Mouse (Mus musculus) spleen, adult 12 weeks (tissue): ENCODE data around the gene Tbx3.

ENCODE experiments used
- DNase-seq: peaks from one replicate; pipeline ENCODE4 v3.0.0; 2022; ENCODE audit warnings: low spot score

The Tbx3 gene

GRCm38 (mm10) chr5:119680329-119681010 is 10.0 kb downstream of the Tbx3 start:
- no peak for DNase-seq

- DNase-seq: no peak
Observed at GRCm38 (mm10) chr5:119681011-119681832, 10.8 kb downstream of the Tbx3 start.

- no peak for DNase-seq
Observed at GRCm38 (mm10) chr5:119681833-119682210, 11.4 kb downstream of the Tbx3 start.

- no peak for DNase-seq
Observed at GRCm38 (mm10) chr5:119682646-119683515, 12.4 kb downstream of the Tbx3 start.

GRCm38 (mm10) chr5:119683861-119684260 is 13.4 kb downstream of the Tbx3 start:
- no peak for DNase-seq

GRCm38 (mm10) chr5:119684701-119685391 is 14.4 kb downstream of the Tbx3 start:
- DNase-seq: no peak

GRCm38 (mm10) chr5:119685446-119686198 is 15.2 kb downstream of the Tbx3 start:
- no peak for DNase-seq

- no peak for DNase-seq
Observed at GRCm38 (mm10) chr5:119686199-119686964, 15.9 kb downstream of the Tbx3 start.

GRCm38 (mm10) chr5:119687005-119687855 is 16.8 kb downstream of the Tbx3 start:
- DNase-seq: no peak

- DNase-seq: no peak
Observed at GRCm38 (mm10) chr5:119687856-119688206, 17.4 kb downstream of the Tbx3 start.

GRCm38 (mm10) chr5:119688306-119688705 is 17.8 kb downstream of the Tbx3 start:
- DNase-seq: no peak

GRCm38 (mm10) chr5:119688914-119689420 is 18.5 kb downstream of the Tbx3 start:
- DNase-seq: no peak

- DNase-seq: no peak
Observed at GRCm38 (mm10) chr5:119689501-119689900, 19.0 kb downstream of the Tbx3 start.

- DNase-seq: no peak
Observed at GRCm38 (mm10) chr5:119691075-119691474, 20.6 kb downstream of the Tbx3 start.

- DNase-seq: no peak
Observed at GRCm38 (mm10) chr5:119692425-119692824, 22.0 kb downstream of the Tbx3 start.

- no peak for DNase-seq
Observed at GRCm38 (mm10) chr5:119694914-119695313, 24.4 kb downstream of the Tbx3 start.

- DNase-seq: no peak
Observed at GRCm38 (mm10) chr5:119703031-119703430, 32.6 kb downstream of the Tbx3 start.

- DNase-seq: no peak
Observed at GRCm38 (mm10) chr5:119704900-119705299, 34.4 kb downstream of the Tbx3 start.

GRCm38 (mm10) chr5:119706467-119706866 is 36.0 kb downstream of the Tbx3 start:
- DNase-seq: no peak
